Mouse (Mus musculus) lung, embryonic 15.5 days (tissue): ENCODE measurements around the gene Srgap1. TPM values are rescaled to one million over a fixed set of nuclear protein-coding genes. Genes with fewer than 3 reads are reported as not detected.
A peak's percentile ranks its signal among the peaks of the same experiment; 100 is the strongest.

Experiments
- ATAC-seq: fragments of 200-750 bp; cut with Nextera tagmentation; 2 replicates; pipeline ENCODE4 v1.8.0; 2017; ENCODE audit warnings: moderate number of reproducible peaks, borderline replicate concordance; ENCODE audit not compliant: low FRiP score, low TSS enrichment; ENCODE audit errors: extremely low read depth
- H3K27ac ChIP-seq: fragments of 300-500 bp; sonication (generic); 2 replicates; pipeline ENCODE4 v1.5.1; 2015; ENCODE audit warnings: moderate library complexity, mild to moderate bottlenecking, inconsistent platforms
- H3K27me3 ChIP-seq: fragments of 300-500 bp; sonication (generic); 2 replicates; pipeline ENCODE4 v1.6.1; 2015; ENCODE audit warnings: inconsistent platforms
- H3K36me3 ChIP-seq: fragments of 300-500 bp; sonication (generic); 2 replicates; pipeline ENCODE4 v1.6.1; 2015; ENCODE audit warnings: inconsistent platforms
- H3K4me1 ChIP-seq: fragments of 300-500 bp; sonication (generic); 2 replicates; pipeline ENCODE4 v1.6.1; 2015; ENCODE audit warnings: inconsistent platforms
- H3K4me2 ChIP-seq: fragments of 300-500 bp; sonication (generic); 2 replicates; pipeline ENCODE4 v1.6.1; 2015; ENCODE audit warnings: inconsistent platforms, mild to moderate bottlenecking, moderate library complexity
- H3K4me3 ChIP-seq: fragments of 300-500 bp; sonication (generic); 2 replicates; pipeline ENCODE4 v1.5.1; 2015; ENCODE audit warnings: mild to moderate bottlenecking, inconsistent platforms
- H3K9ac ChIP-seq: fragments of 300-500 bp; sonication (generic); 2 replicates; pipeline ENCODE4 v1.6.1; 2015; ENCODE audit warnings: inconsistent platforms
- H3K9me3 ChIP-seq: fragments of 300-500 bp; sonication (generic); 2 replicates; pipeline ENCODE4 v1.6.1; 2016; ENCODE audit warnings: inconsistent platforms
- WGBS: fragments of 180-500 bp; shearing (Covaris S2); methylation state at CpG from one replicate; pipeline ENCODE4 v1.1.7; 2015; 5-methylcytosine and 5-hydroxymethylcytosine counted together
- polyA plus RNA-seq: library from polyadenylated mRNA; unstranded; fragments of >200 nt; fragmentation: Nextera tagmentation; extraction: Ambion mirVana; gene quantifications from 2 replicates; pipeline ENCODE4 v1.2.1, GENCODE M21; 2015

Srgap1 gene
- 9.7 and 10.7 TPM in 2 replicates for polyA plus RNA-seq

DNA sequence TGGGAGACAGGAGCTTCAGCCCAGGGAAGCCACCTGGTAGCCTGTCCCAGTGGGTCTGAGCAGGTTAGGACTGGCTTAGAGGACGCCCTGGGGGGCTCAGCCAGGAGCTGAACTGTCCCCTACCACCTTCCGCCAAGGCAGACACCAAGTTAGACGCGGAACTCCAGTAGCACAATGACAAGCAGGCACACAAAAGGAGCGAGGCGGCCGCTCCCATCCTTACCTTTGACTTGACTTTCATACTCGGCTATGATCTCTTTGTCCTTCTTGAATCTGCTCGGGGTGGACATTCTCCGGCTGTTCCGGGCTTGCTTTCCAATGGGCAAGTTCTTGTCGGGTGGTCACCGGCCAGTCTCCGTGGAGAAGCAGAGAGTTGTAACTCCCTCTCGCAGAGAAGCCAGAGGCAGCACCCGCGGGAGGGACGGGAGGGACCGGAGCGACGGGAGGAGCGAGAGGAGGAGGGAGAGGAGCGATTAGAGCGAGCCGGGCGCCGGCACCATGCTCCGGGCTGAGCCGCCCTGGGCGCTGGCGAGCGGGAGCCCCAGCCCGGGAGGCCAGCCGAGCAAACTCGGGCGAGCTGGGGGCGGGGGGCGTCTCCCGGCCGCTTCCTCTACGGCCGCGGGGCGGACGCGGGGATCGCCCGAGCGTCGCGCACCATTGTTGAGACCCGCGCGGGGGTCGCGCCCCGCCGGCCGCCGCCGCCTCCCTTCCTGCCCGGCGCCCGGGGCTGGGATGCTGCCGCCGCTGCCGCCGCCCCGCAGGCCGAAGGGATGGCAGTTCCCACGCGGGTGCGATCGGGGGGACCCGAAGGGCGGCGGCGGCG, at the start of gene Srgap1:
Gene Srgap1, minus strand, starts transcription at position 412 of the 823 bp plus-strand sequence.
- peak within 1 kb of the TSS; percentile 76 for H3K27ac ChIP-seq
- H3K27me3 ChIP-seq: no peaks in the 10 kb centered on the region
- WGBS: under 1% methylated on average over 76 of the region's 79 CpGs
- H3K4me2 ChIP-seq: peak within 1 kb of the TSS; percentile 84
- ATAC-seq: peak; percentile 84
- H3K9ac ChIP-seq: peak within 1 kb of the TSS; percentile 84
- H3K4me3 ChIP-seq: peak within 1 kb of the TSS; percentile 90
- H3K36me3 ChIP-seq: no peaks in the 10 kb centered on the region
- H3K4me1 ChIP-seq: peaks cover 13% of the 10 kb centered on the region
- H3K9me3 ChIP-seq: no peaks in the 10 kb centered on the region

DNA sequence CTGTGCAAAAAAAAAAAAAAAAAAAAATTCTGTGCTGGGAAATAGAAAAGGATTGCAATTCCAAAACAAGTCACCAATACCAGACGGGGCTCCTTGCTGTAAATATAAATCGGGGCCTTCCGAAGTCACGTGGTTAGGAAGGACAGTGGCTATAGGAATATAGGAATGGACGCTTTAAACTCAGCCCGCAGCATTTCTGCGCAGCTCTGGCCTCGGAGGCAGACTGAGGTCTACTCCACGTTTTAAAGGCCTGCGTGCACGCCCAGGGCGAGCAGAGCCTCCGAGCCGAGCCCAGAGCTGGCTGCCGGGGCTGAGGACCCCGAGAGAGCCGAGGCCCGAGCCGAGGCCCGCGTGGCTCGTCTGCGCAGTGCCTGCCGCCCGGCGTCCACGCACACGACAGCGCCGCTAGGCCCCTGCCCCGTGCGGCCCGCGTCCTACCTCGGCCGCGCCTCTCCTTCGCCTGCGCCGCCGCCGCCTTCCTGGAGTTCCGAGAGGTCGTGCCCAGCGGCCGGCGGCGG, 49.4 kb upstream of the Srgap1 start:
- H3K4me1 ChIP-seq: peaks cover 12% of the 10 kb centered on the region
- 0 out of 2 replicates have a peak, but pooled peaks cover 6% of the 10 kb centered on the region for H3K36me3 ChIP-seq
- H3K4me3 ChIP-seq: peak overlapping the region; percentile 82
- H3K9ac ChIP-seq: peak overlapping the region; percentile 87
- under 1% methylated on average over 48 of the region's 48 CpGs for WGBS
- no peaks in the 10 kb centered on the region for H3K27me3 ChIP-seq
- H3K27ac ChIP-seq: peak overlapping the region; percentile 95
- H3K4me2 ChIP-seq: peak overlapping the region; percentile 85
- ATAC-seq: peak; percentile 66
- H3K9me3 ChIP-seq: no peaks in the 10 kb centered on the region

DNA sequence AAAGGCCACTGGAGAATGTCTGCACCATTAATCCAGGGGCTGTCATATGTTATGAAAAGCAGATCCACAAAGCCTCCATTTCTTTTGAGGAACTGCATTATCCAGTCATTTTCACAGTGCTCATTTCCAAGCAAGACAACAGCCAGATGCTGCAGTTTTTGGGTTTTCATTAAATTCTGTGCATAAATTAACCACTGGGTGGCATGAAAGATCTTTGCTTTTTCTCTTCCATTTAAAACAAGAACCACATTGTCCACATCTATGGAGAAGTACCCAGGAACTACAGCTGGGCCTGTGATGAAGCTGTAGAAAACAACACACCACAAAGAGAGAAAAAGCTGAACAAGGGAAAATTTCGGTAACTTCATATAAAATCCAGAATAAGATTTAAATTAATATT, 43.4 kb upstream of the Srgap1 start:
- 100% methylated on average over 1 of the region's 1 CpGs for WGBS
- Histone ChIP-seq H3K9me3 (peaks cover 8% of the 10 kb centered on the region), H3K27me3 (no peaks in the 10 kb centered on the region), H3K4me1 (peaks cover 3% of the 10 kb centered on the region), H3K9ac (no peak overlapping the region), H3K4me2 (no peak overlapping the region), H3K4me3 (no peak overlapping the region), H3K27ac (no peak overlapping the region), H3K36me3 (peaks cover 44% of the 10 kb centered on the region)
- no peak for ATAC-seq

DNA sequence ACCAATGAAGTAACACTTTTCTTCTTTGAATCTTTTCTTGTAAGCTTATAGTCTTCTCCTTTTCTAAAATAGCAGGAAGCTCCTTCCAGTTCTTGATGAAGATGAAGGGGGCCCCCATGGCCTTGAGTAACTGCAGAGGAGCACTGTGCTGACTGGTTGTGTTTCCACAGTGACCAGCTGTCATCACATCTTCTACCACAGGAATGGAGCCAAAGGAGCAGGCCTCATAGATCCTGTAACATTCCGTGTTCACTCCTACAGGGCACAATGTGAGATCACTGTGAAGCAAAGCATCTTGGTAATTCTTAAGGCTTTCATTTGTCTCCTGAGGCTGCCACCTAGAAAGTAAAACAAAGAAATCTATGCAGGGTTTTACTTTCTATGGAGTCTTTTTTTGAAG, 34.2 kb upstream of the Srgap1 start:
- H3K27ac ChIP-seq: no peak overlapping the region
- H3K9me3 ChIP-seq: no peaks in the 10 kb centered on the region
- WGBS: 81% methylated on average over 1 of the region's 1 CpGs
- peaks cover 8% of the 10 kb centered on the region for H3K36me3 ChIP-seq
- no peak overlapping the region for H3K4me2 ChIP-seq
- no peak overlapping the region for H3K4me3 ChIP-seq
- no peak overlapping the region for H3K9ac ChIP-seq
- no peaks in the 10 kb centered on the region for H3K4me1 ChIP-seq
- no peaks in the 10 kb centered on the region for H3K27me3 ChIP-seq
- no peak for ATAC-seq

DNA sequence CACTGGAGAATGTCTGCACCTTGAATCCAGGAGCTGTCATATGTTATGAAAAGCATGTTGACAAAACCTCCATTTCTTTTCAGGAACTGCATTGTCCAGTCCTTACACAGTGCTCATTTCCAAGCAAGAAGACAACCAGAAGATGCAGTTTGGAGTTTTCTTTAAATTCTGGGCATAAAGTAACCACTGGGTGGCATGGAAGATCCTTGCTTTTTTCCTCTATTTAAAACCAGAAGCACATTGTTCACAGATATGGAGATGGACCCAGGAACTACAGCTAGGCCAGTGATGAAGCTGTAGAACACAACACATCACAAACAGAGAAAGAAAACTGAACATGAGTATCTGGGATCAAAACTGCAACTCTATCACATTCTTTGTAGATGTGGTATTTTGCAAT, 22.0 kb upstream of the Srgap1 start:
- Histone ChIP-seq H3K9ac (no peak overlapping the region), H3K27me3 (no peaks in the 10 kb centered on the region), H3K9me3 (no peaks in the 10 kb centered on the region), H3K4me2 (no peak overlapping the region), H3K4me1 (no peaks in the 10 kb centered on the region), H3K4me3 (no peak overlapping the region), H3K36me3 (no peaks in the 10 kb centered on the region), H3K27ac (no peak overlapping the region)
- no peak for ATAC-seq

DNA sequence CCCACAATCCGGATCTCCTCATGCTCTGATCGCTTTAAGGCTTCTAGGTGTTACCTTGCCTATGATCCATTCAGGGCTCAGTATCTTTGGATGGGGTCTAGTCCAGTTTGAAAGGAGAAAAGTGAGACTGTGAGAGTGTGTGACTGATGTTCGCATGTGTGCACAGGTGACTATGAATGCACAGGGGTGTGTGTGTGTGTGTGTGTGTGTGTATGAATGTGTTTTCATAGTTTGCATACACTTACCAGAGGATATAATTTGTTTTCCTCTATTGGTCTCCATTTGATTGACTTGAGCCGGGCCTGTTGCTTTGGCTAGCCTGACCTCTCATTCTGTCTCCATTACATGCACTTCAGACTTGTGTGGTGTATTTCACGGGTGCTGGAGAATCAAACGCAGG, 8.7 kb upstream of the Srgap1 start:
- Histone ChIP-seq H3K9ac (no peak overlapping the region), H3K36me3 (no peaks in the 10 kb centered on the region), H3K27me3 (no peaks in the 10 kb centered on the region), H3K4me3 (no peak overlapping the region), H3K9me3 (no peaks in the 10 kb centered on the region), H3K4me1 (no peaks in the 10 kb centered on the region), H3K4me2 (no peak overlapping the region), H3K27ac (no peak overlapping the region)
- ATAC-seq: no peak
- WGBS: 81% methylated on average over 6 of the region's 6 CpGs

DNA sequence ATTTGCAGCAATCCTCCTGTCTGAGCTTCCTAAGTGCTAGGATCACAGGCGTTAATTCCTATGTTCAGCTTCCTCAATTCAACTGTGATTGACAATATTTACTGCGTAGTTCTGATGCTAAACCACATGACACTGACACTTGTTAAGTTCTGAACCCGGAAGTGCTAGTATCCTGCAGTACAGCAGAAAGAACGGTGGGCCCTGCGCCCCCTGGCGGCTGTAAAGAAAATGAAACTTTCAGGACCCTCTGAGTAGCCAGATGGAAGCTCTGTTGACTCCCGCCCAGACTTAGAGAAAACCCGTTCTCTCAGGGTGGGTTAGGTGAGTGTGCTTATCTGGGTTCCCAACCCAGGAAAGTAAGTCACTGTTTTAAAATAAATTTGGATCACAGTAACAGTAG, 7.4 kb upstream of the Srgap1 start:
- no peak overlapping the region for H3K4me3 ChIP-seq
- H3K9ac ChIP-seq: no peak overlapping the region
- no peaks in the 10 kb centered on the region for H3K27me3 ChIP-seq
- WGBS: 12% methylated on average over 8 of the region's 8 CpGs
- no peaks in the 10 kb centered on the region for H3K36me3 ChIP-seq
- no peak overlapping the region for H3K4me2 ChIP-seq
- no peaks in the 10 kb centered on the region for H3K4me1 ChIP-seq
- H3K9me3 ChIP-seq: no peaks in the 10 kb centered on the region
- no peak overlapping the region for H3K27ac ChIP-seq
- ATAC-seq: no peak

DNA sequence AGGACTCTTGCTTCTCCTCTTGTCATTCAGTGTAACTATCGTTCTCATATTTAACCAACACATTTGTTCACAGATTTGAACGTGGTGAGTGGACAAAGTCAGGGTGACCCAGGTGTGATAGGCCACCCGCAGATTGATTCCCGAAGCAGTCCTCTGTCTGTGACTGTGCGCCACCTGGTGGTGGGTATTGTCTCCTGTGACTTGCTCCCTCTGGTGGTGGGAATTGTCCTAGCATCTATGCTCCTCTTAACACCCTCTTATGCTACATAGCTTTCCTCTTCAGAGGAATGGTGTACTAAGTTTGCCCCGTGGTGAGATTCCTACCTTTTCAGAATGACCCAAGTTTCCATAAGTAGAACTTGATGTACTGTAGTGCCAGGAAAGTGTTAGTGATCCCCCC, 4.7 kb upstream of the Srgap1 start:
- WGBS: 26% methylated on average over 6 of the region's 6 CpGs
- ATAC-seq: no peak

DNA sequence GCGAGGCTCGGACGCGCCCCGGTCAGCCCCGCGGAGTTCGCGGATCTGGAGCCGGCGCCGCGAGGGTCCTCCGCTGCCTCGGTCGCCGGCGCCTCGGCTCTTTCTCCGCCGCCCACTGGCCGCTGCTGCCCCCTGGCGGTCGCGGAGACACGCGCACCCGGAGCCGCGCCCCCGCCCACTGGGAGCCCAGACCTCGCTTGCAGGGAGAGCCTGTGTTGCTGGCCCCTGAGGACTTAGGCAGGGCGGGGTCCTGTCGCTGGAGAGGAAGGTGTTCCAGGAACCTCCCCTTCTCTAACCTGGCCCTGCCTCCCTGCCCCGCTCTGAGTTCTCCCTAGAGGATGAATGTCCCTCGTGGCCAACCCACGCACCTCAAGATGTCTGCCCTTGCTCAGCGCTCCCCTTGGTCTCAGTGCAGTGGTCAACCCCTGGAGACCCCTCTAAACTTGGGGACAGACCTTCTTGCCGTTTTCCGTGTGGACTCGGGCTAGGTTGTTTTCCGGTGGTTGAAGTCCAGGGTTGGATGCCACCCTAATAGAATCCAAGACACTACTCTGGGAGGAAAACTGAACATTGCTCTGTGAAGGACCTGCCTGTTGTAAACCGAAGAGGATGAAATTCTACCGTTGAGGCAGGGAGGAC, 731 bp upstream of the Srgap1 start:
- peaks cover 13% of the 10 kb centered on the region for H3K4me1 ChIP-seq
- H3K9me3 ChIP-seq: no peaks in the 10 kb centered on the region
- peak overlapping the region; percentile 76 for H3K27ac ChIP-seq
- WGBS: 11% methylated on average over 40 of the region's 44 CpGs
- peak overlapping the region; percentile 84 for H3K9ac ChIP-seq
- H3K4me2 ChIP-seq: peak overlapping the region; percentile 84
- peak; percentile 83 for ATAC-seq
- no peaks in the 10 kb centered on the region for H3K36me3 ChIP-seq
- H3K4me3 ChIP-seq: peak overlapping the region; percentile 90
- H3K27me3 ChIP-seq: no peaks in the 10 kb centered on the region

More for the DNA sequence above, 4.7 kb upstream of the Srgap1 start:
- no peaks in the 10 kb centered on the region for H3K36me3 ChIP-seq
- no peaks in the 10 kb centered on the region for H3K4me1 ChIP-seq
- no peak overlapping the region for H3K27ac ChIP-seq
- H3K27me3 ChIP-seq: no peaks in the 10 kb centered on the region
- no peak overlapping the region for H3K4me2 ChIP-seq
- no peaks in the 10 kb centered on the region for H3K9me3 ChIP-seq
- no peak overlapping the region for H3K9ac ChIP-seq
- no peak overlapping the region for H3K4me3 ChIP-seq

DNA sequence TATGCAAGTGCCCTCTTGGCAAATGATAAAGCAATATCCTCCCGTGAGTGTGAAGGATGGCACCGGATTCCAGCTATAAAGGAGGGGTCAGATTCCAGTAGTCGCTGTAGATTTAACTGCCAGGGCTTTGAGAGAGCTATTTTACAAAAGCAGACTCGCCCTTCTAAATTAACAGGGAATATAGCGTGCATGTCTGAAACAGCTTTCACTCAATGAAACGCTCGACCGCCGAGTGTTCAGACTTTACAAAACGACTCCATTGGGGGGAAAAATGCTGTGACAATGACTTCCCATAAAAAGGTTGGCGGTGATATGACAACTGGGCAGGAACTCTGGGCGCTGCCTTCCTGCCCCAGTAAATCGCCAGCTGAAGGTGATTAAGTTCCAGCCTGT, 608 bp downstream of the Srgap1 start:
- Histone ChIP-seq H3K27me3 (no peaks in the 10 kb centered on the region), H3K36me3 (no peaks in the 10 kb centered on the region), H3K9ac (peak overlapping the region; percentile 84), H3K4me1 (peaks cover 13% of the 10 kb centered on the region), H3K9me3 (no peaks in the 10 kb centered on the region), H3K4me2 (peak overlapping the region; percentile 84), H3K4me3 (peak overlapping the region; percentile 90), H3K27ac (peak overlapping the region; percentile 76)
- ATAC-seq: no peak
- WGBS: 1% methylated on average over 13 of the region's 13 CpGs

DNA sequence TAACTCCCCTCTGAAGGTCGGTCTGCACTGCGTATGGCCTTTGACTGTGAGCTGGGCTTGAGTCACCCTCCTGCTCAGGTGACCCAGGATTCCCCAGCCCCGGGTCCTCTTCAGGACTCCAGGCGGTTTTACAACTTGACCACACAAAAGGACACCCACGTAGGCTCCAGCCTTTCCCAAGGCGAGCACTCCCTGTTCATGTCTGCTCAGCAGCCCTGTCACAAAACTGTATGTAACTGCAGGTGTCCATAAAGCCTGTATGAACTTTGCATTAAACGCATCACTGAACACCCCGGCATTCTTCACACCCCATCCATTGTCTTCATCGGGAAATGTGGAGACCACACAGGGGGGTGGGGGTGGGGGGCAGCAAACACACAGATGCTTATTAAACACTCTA, 1.2 kb downstream of the Srgap1 start:
- Histone ChIP-seq H3K27me3 (no peaks in the 10 kb centered on the region), H3K4me2 (peak overlapping the region; percentile 84), H3K9ac (peak overlapping the region; percentile 84), H3K27ac (no peak overlapping the region), H3K9me3 (no peaks in the 10 kb centered on the region), H3K36me3 (no peaks in the 10 kb centered on the region), H3K4me3 (peak overlapping the region; percentile 90), H3K4me1 (peaks cover 13% of the 10 kb centered on the region)
- 12% methylated on average over 9 of the region's 9 CpGs for WGBS
- no peak for ATAC-seq

DNA sequence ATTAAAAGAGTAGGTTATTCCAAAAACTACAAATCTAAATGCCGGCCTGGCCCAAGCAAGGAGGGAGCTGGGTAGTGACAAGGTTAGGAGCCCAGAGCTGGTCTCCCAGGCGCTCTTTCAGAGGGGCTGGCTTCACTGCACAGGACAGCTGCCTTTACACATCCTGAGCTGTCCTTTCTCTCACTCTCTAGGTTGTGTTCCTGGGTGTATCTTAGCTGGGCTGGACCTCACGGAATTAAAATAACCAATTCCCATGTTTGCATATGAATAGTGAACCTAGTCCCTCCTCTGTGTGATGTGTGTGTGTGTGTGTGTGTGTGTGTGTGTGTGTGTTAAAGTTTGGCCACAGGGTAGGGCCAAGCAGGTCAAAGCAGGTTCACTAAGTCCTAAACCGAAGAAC, 2.2 kb downstream of the Srgap1 start:
- H3K4me1 ChIP-seq: peaks cover 13% of the 10 kb centered on the region
- H3K27me3 ChIP-seq: no peaks in the 10 kb centered on the region
- no peaks in the 10 kb centered on the region for H3K36me3 ChIP-seq
- WGBS: 81% methylated on average over 4 of the region's 4 CpGs
- H3K9me3 ChIP-seq: no peaks in the 10 kb centered on the region
- H3K4me3 ChIP-seq: no peak overlapping the region
- ATAC-seq: no peak
- no peak overlapping the region for H3K27ac ChIP-seq
- 0 out of 2 replicates have a peak overlapping the region, but pooled peaks have one; percentile 84 for H3K4me2 ChIP-seq
- no peak overlapping the region for H3K9ac ChIP-seq
